Mouse (Mus musculus) heart, adult 2 months (tissue): ENCODE results near the gene Srpk1.

Source experiments
- CTCF ChIP-seq: fragments of 200-600 bp; IDR thresholded peaks from 2 replicates; pipeline ENCODE4 v1.8.1; 2022; ENCODE audit warnings: antibody characterized with exemption, mild to moderate bottlenecking, moderate library complexity
- EP300 ChIP-seq: fragments of 200-500 bp; IDR thresholded peaks from 2 replicates; pipeline ENCODE4 v1.6.1; 2011; ENCODE audit warnings: low read depth, low read length, control low read depth; ENCODE audit not compliant: insufficient read depth
- POLR2A ChIP-seq: fragments of 200-500 bp; IDR thresholded peaks from 2 replicates; pipeline ENCODE4 v1.6.1; 2011; ENCODE audit warnings: mild to moderate bottlenecking, low read depth, low read length, control low read depth; ENCODE audit not compliant: insufficient read depth

DNA sequence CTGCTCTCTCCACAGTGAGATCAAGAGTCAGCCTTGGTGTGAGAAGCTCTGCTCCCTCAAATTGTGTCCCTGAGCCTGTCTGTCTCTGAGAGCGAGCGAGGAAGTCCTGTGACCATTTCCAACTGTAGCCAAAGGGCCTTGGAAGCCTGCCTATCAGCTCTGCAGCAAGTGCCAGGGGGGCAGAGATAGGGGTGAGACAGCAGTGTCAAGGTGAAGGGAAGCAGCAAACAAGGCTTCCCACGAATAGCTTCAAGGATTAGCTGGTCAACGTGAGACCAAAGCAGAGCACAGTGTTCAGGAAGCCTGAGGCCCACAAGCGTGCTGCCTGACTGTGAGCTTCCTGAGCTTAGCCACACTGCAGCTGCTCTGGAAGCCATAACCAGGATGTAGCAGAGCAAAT is 31.0 kb downstream of the Srpk1 start:
- TF ChIP-seq POLR2A (no peak), CTCF (no peak), EP300 (0 out of 2 replicates have a peak, but pooled peaks have one; percentile 45)
